Mouse (Mus musculus) adrenal gland (tissue): ENCODE data around the gene Bdkrb2.

ENCODE experiments used
- intact Hi-C: fragments of 180-260 bp; cut with DNase I; formaldehyde crosslinking; loops from one replicate; pipeline ENCODE4 v1.15.1; 2025

Bdkrb2 gene

GRCm38 (mm10) chr12:105584851-105585250, 21.8 kb downstream of the Bdkrb2 start:
- intact Hi-C loops: loop anchor here (1.0 kb wide), 1 partner anchor 87 kb away; no protein-coding TSS in a partner anchor

- intact Hi-C loops: no loop called here
These were observed 24.5 kb downstream of the Bdkrb2 start for GRCm38 (mm10) chr12:105587526-105587925.

- intact Hi-C loops: no loop called here
These were observed 27.8 kb downstream of the Bdkrb2 start for GRCm38 (mm10) chr12:105590786-105591185.

- intact Hi-C loops: no loop called here
These were observed 29.3 kb downstream of the Bdkrb2 start for GRCm38 (mm10) chr12:105592361-105592761.

GRCm38 (mm10) chr12:105593471-105593870, 30.4 kb downstream of the Bdkrb2 start:
- intact Hi-C loops: no loop called here

GRCm38 (mm10) chr12:105597135-105597534, 34.1 kb downstream of the Bdkrb2 start:
- intact Hi-C loops: no loop called here

GRCm38 (mm10) chr12:105598503-105598902, 35.5 kb downstream of the Bdkrb2 start:
- intact Hi-C loops: no loop called here

- intact Hi-C loops: no loop called here
These were observed 36.1 kb downstream of the Bdkrb2 start for GRCm38 (mm10) chr12:105599098-105599497.

GRCm38 (mm10) chr12:105601586-105601985, 38.6 kb downstream of the Bdkrb2 start:
- intact Hi-C loops: no loop called here

GRCm38 (mm10) chr12:105602581-105603210, 39.7 kb downstream of the Bdkrb2 start, which contains the start of gene Bdkrb1:
TSS of gene Bdkrb1 (plus strand) at chr12:105603085.
- intact Hi-C loops: no loop called here

- intact Hi-C loops: no loop called here
These were observed 40.9 kb downstream of the Bdkrb2 start for GRCm38 (mm10) chr12:105603904-105604303.

- intact Hi-C loops: no loop called here
These were observed 42.2 kb downstream of the Bdkrb2 start for GRCm38 (mm10) chr12:105605212-105605611.

- intact Hi-C loops: no loop called here
These were observed 43.9 kb downstream of the Bdkrb2 start for GRCm38 (mm10) chr12:105606881-105607280.

- intact Hi-C loops: loop anchor here (10.0 kb wide), 1 partner anchor 116 kb away; no protein-coding TSS in a partner anchor
These were observed 48.0 kb downstream of the Bdkrb2 start for GRCm38 (mm10) chr12:105611045-105611444.

GRCm38 (mm10) chr12:105611748-105612147, 48.7 kb downstream of the Bdkrb2 start:
- intact Hi-C loops: loop anchor here (10.0 kb wide), 1 partner anchor 117 kb away; no protein-coding TSS in a partner anchor

GRCm38 (mm10) chr12:105613559-105613958, 50.5 kb downstream of the Bdkrb2 start:
- intact Hi-C loops: loop anchor here (10.0 kb wide), 1 partner anchor 119 kb away; no protein-coding TSS in a partner anchor

GRCm38 (mm10) chr12:105622048-105622447, 59.0 kb downstream of the Bdkrb2 start:
- intact Hi-C loops: no loop called here

- intact Hi-C loops: no loop called here
These were observed 60.0 kb downstream of the Bdkrb2 start for GRCm38 (mm10) chr12:105622981-105623539.

GRCm38 (mm10) chr12:105625798-105626197, 62.8 kb downstream of the Bdkrb2 start:
- intact Hi-C loops: no loop called here

- intact Hi-C loops: no loop called here
These were observed 71.5 kb downstream of the Bdkrb2 start for GRCm38 (mm10) chr12:105634374-105635067.

GRCm38 (mm10) chr12:105636551-105636950, 73.5 kb downstream of the Bdkrb2 start:
- intact Hi-C loops: no loop called here

GRCm38 (mm10) chr12:105637554-105637953, 74.5 kb downstream of the Bdkrb2 start:
- intact Hi-C loops: no loop called here
